Mouse (Mus musculus) olfactory bulb, adult 2 months (tissue): ENCODE results near the gene Gngt2.

Experiments
- CTCF ChIP-seq: fragments of 200-500 bp; IDR thresholded peaks from 2 replicates; pipeline ENCODE4 v1.5.1; 2012; ENCODE audit warnings: low read depth, mild to moderate bottlenecking, low read length, moderate library complexity; ENCODE audit not compliant: insufficient read depth
- POLR2A ChIP-seq: fragments of 200-500 bp; IDR thresholded peaks from 2 replicates; pipeline ENCODE4 v1.6.1; 2012; ENCODE audit warnings: mild to moderate bottlenecking, low read depth, low read length, moderate library complexity; ENCODE audit not compliant: insufficient read depth

- no peak for TF ChIP-seq POLR2A
- no peak for TF ChIP-seq CTCF
Measured at GRCm38 (mm10) chr11:95805010-95805409, 32.0 kb upstream of the Gngt2 start.
